Mouse (Mus musculus): Measurements from ENCODE around the gene Vps26b. TPM values are rescaled to one million over a fixed set of nuclear protein-coding genes. Genes with fewer than 3 reads are reported as not detected.

Vps26b gene
- polyA plus RNA-seq, 1 experiment from 2014 or later: 42.3 TPM

GRCm38 (mm10) chr9:26999461-27000395 lies 30.1 kb downstream of the Vps26b start, which contains the start of the genes Acad8 and Thyn1:
TSS of gene Acad8 (minus strand) at chr9:26999566.
TSS of gene Thyn1 (plus strand) at chr9:26999710.
- Histone ChIP-seq H3K36me3 (ENCODE audit: control insufficient read depth, insufficient read depth, low read length) (peaks cover 18% of the 10 kb centered on the region), H3K4me2 (replicated peaks; ENCODE audit: low read depth, low read length) (peak within 1 kb of the TSS; percentile 84), H3K27ac (ENCODE audit: low read depth, low read length) (peak within 1 kb of the TSS; percentile 59; the same call in 1 of the 2 replicates), H3K27me3 (ENCODE audit: control insufficient read depth, insufficient read depth, low read length) (no peaks in the 10 kb centered on the region), H3K9ac (ENCODE audit: low read depth, low read length) (peak within 1 kb of the TSS; percentile 74), H3K4me3 (ENCODE audit: low read length) (peak within 1 kb of the TSS; percentile 77), H3K9me3 (ENCODE audit: control insufficient read depth, low read length) (no peaks in the 10 kb centered on the region), H3K4me1 (ENCODE audit: control insufficient read depth, insufficient read depth, low read length) (peaks cover 10% of the 10 kb centered on the region)
- under 1% methylated on average over 35 of the region's 35 CpGs for WGBS
- ATAC-seq (ENCODE audit: low FRiP score, low TSS enrichment): peak; percentile 100

- WGBS: 3% methylated on average over 29 of the region's 29 CpGs
- ATAC-seq (ENCODE audit: low FRiP score, low TSS enrichment): peak; percentile 76
- no peaks in the 10 kb centered on the region for H3K9me3 ChIP-seq (ENCODE audit: control insufficient read depth, low read length)
- H3K27ac ChIP-seq (ENCODE audit: low read depth, low read length): peak overlapping the region; percentile 59; the same call in 1 of the 2 replicates
- H3K9ac ChIP-seq (ENCODE audit: low read depth, low read length): peak overlapping the region; percentile 74
- peaks cover 10% of the 10 kb centered on the region for H3K4me1 ChIP-seq (ENCODE audit: control insufficient read depth, insufficient read depth, low read length)
- peak overlapping the region; percentile 64 for H3K4me2 ChIP-seq (replicated peaks; ENCODE audit: low read depth, low read length)
- no peaks in the 10 kb centered on the region for H3K27me3 ChIP-seq (ENCODE audit: control insufficient read depth, insufficient read depth, low read length)
- H3K36me3 ChIP-seq (ENCODE audit: control insufficient read depth, insufficient read depth, low read length): peaks cover 9% of the 10 kb centered on the region
- H3K4me3 ChIP-seq (ENCODE audit: low read length): peak overlapping the region; percentile 77
These were observed 31.0 kb downstream of the Vps26b start for GRCm38 (mm10) chr9:26998669-26999460.

GRCm38 (mm10) chr9:26997501-26997900 lies 32.4 kb downstream of the Vps26b start:
- Histone ChIP-seq H3K9ac (ENCODE audit: low read depth, low read length) (no peak overlapping the region), H3K9me3 (ENCODE audit: control insufficient read depth, low read length) (no peaks in the 10 kb centered on the region), H3K27me3 (ENCODE audit: control insufficient read depth, insufficient read depth, low read length) (no peaks in the 10 kb centered on the region), H3K4me3 (ENCODE audit: low read length) (no peak overlapping the region), H3K36me3 (ENCODE audit: control insufficient read depth, insufficient read depth, low read length) (no peaks in the 10 kb centered on the region), H3K4me1 (ENCODE audit: control insufficient read depth, insufficient read depth, low read length) (peaks cover 10% of the 10 kb centered on the region), H3K4me2 (replicated peaks; ENCODE audit: low read depth, low read length) (no peak overlapping the region), H3K27ac (ENCODE audit: low read depth, low read length) (no peak overlapping the region)
- WGBS: 92% methylated on average over 2 of the region's 2 CpGs
- no peak for ATAC-seq (ENCODE audit: low FRiP score, low TSS enrichment)

- no peak overlapping the region for H3K9ac ChIP-seq (ENCODE audit: low read depth, low read length)
- no peak overlapping the region for H3K4me3 ChIP-seq (ENCODE audit: low read length)
- H3K36me3 ChIP-seq (ENCODE audit: control insufficient read depth, insufficient read depth, low read length): no peaks in the 10 kb centered on the region; the same call in 1 of the 2 replicates
- H3K27me3 ChIP-seq (ENCODE audit: control insufficient read depth, insufficient read depth, low read length): no peaks in the 10 kb centered on the region
- H3K27ac ChIP-seq (ENCODE audit: low read depth, low read length): no peak overlapping the region
- H3K9me3 ChIP-seq (ENCODE audit: control insufficient read depth, low read length): no peaks in the 10 kb centered on the region
- H3K4me2 ChIP-seq (replicated peaks; ENCODE audit: low read depth, low read length): no peak overlapping the region
- peaks cover 10% of the 10 kb centered on the region for H3K4me1 ChIP-seq (ENCODE audit: control insufficient read depth, insufficient read depth, low read length)
- WGBS: 93% methylated on average over 3 of the region's 3 CpGs
- no peak for ATAC-seq (ENCODE audit: low FRiP score, low TSS enrichment)
These were observed 32.8 kb downstream of the Vps26b start for GRCm38 (mm10) chr9:26997062-26997461.

GRCm38 (mm10) chr9:26993900-26994299 lies 36.0 kb downstream of the Vps26b start:
- H3K27ac ChIP-seq (ENCODE audit: low read depth, low read length): no peak overlapping the region

GRCm38 (mm10) chr9:26993118-26993517 lies 36.7 kb downstream of the Vps26b start:
- Histone ChIP-seq H3K9ac (ENCODE audit: low read depth, low read length) (no peak overlapping the region), H3K4me2 (replicated peaks; ENCODE audit: low read depth, low read length) (no peak overlapping the region), H3K4me3 (ENCODE audit: low read length) (no peak overlapping the region), H3K27me3 (ENCODE audit: control insufficient read depth, insufficient read depth, low read length) (no peaks in the 10 kb centered on the region), H3K27ac (ENCODE audit: low read depth, low read length) (no peak overlapping the region), H3K9me3 (ENCODE audit: control insufficient read depth, low read length) (no peaks in the 10 kb centered on the region), H3K36me3 (ENCODE audit: control insufficient read depth, insufficient read depth, low read length) (peaks cover 31% of the 10 kb centered on the region), H3K4me1 (ENCODE audit: control insufficient read depth, insufficient read depth, low read length) (no peaks in the 10 kb centered on the region)
- ATAC-seq (ENCODE audit: low FRiP score, low TSS enrichment): no peak
- WGBS: 95% methylated on average over 10 of the region's 10 CpGs

More at GRCm38 (mm10) chr9:26993900-26994299, 36.0 kb downstream of the Vps26b start:
- no peak overlapping the region for H3K9ac ChIP-seq (ENCODE audit: low read depth, low read length)
- no peaks in the 10 kb centered on the region for H3K27me3 ChIP-seq (ENCODE audit: control insufficient read depth, insufficient read depth, low read length)
- H3K4me2 ChIP-seq (replicated peaks; ENCODE audit: low read depth, low read length): no peak overlapping the region
- H3K4me3 ChIP-seq (ENCODE audit: low read length): no peak overlapping the region
- no peaks in the 10 kb centered on the region for H3K4me1 ChIP-seq (ENCODE audit: control insufficient read depth, insufficient read depth, low read length)
- no peak for ATAC-seq (ENCODE audit: low FRiP score, low TSS enrichment)
- H3K36me3 ChIP-seq (ENCODE audit: control insufficient read depth, insufficient read depth, low read length): peaks cover 26% of the 10 kb centered on the region
- WGBS: 50% methylated on average over 3 of the region's 3 CpGs
- no peaks in the 10 kb centered on the region for H3K9me3 ChIP-seq (ENCODE audit: control insufficient read depth, low read length)

- Histone ChIP-seq H3K4me2 (replicated peaks; ENCODE audit: low read depth, low read length) (no peak overlapping the region), H3K36me3 (ENCODE audit: control insufficient read depth, insufficient read depth, low read length) (peaks cover 44% of the 10 kb centered on the region), H3K27me3 (ENCODE audit: control insufficient read depth, insufficient read depth, low read length) (no peaks in the 10 kb centered on the region), H3K9ac (ENCODE audit: low read depth, low read length) (no peak overlapping the region), H3K4me3 (ENCODE audit: low read length) (no peak overlapping the region), H3K4me1 (ENCODE audit: control insufficient read depth, insufficient read depth, low read length) (no peaks in the 10 kb centered on the region), H3K9me3 (ENCODE audit: control insufficient read depth, low read length) (no peaks in the 10 kb centered on the region), H3K27ac (ENCODE audit: low read depth, low read length) (no peak overlapping the region)
- ATAC-seq (ENCODE audit: low FRiP score, low TSS enrichment): no peak
- 91% methylated on average over 4 of the region's 4 CpGs for WGBS
These were observed 39.7 kb downstream of the Vps26b start for GRCm38 (mm10) chr9:26990181-26990580.

- ATAC-seq (ENCODE audit: low FRiP score, low TSS enrichment): no peak
- Histone ChIP-seq H3K9me3 (ENCODE audit: control insufficient read depth, low read length) (no peaks in the 10 kb centered on the region), H3K9ac (ENCODE audit: low read depth, low read length) (no peak overlapping the region), H3K27ac (ENCODE audit: low read depth, low read length) (no peak overlapping the region), H3K4me2 (replicated peaks; ENCODE audit: low read depth, low read length) (no peak overlapping the region), H3K4me3 (ENCODE audit: low read length) (no peak overlapping the region), H3K27me3 (ENCODE audit: control insufficient read depth, insufficient read depth, low read length) (no peaks in the 10 kb centered on the region), H3K36me3 (ENCODE audit: control insufficient read depth, insufficient read depth, low read length) (peaks cover 47% of the 10 kb centered on the region), H3K4me1 (ENCODE audit: control insufficient read depth, insufficient read depth, low read length) (no peaks in the 10 kb centered on the region)
- 95% methylated on average over 6 of the region's 6 CpGs for WGBS
These were observed 44.1 kb downstream of the Vps26b start for GRCm38 (mm10) chr9:26985668-26986277.
